Mouse (Mus musculus): ENCODE results near the gene Cchcr1. TPM values are rescaled to one million over a fixed set of nuclear protein-coding genes. Genes with fewer than 3 reads are reported as not detected.

Gene Cchcr1
- polyA plus RNA-seq, 1 experiment, result 31.8 TPM

DNA sequence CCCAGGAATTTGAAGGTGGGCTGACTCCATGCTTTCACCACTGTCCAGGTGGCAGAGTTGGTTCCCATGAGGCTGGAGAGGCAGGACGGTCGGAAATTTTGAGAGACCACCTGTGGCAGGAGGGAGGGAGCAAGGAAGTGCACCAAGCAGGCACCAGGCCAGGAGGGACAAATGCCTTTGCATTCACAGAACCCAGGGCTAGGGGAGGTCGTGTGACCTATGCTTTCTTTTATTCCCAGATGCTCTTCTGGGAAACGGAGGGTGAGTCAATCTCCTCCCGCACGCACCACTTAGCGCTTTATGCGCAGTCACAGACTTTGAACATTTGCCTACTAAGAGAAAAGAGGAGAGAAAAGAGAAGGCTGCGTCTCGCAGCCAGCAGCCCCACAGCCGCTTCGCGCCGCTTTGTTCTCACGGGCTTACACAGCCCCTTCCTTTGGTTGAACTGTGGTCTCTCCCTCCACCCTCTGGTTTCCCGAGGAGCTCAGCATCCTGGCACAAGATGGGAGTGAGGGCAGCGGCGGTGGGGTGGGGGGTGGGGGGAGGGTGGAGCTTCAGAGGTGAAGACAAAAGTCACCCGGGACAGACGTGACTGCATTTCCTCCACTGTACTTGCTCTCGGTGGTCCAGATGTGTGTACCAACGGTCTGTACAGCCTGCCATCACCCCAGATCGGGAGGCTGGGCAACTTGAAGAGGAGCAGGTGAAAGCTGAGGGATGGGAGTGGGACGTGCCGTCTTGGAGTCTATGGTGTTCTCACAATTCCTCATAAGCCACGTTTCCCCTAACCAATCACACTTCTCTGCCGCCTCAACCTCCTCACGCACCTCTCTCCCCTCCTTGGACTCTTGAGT lies 52.4 kb downstream of the Cchcr1 start:
- H3K4me3 ChIP-seq (replicated peaks; ENCODE audit: control insufficient read depth, low read depth, low read length), result no peak overlapping the region
- TF ChIP-seq POLR2A (IDR thresholded peaks at IDR 0.05; ENCODE audit: borderline replicate concordance, control insufficient read depth, low read depth, low read length), result no peak
- no peak for TF ChIP-seq CTCF (IDR thresholded peaks at IDR 0.05; ENCODE audit: control insufficient read depth, insufficient read depth, low read length)
- H3K27ac ChIP-seq (ENCODE audit: control insufficient read depth, insufficient read depth, low read depth, low read length, poor library complexity), result no peak overlapping the region
- no peaks in the 10 kb centered on the region for H3K4me1 ChIP-seq (ENCODE audit: control insufficient read depth, insufficient read depth, low read length)
- WGBS, result 4% methylated on average over 28 of the region's 28 CpGs

DNA sequence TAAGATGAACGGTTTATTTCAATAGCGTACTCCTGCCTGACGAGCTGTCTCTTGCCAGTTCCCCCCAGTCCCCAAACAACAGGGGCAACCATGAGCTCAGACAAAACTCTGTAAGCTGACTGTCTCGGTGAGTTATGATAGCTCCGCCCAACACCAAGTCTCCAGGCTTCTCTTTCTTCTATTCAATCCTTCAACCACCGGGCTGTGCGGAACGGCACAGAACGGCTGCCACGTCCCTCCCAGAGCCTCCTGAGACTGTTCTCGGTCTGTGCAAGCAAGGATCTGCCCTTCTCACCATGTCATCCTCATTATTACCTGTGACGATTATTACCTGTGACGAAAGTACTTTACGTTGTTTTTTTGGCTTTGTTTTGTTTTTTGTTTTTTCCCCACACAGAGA lies 53.9 kb downstream of the Cchcr1 start:
- Histone ChIP-seq H3K4me3 (replicated peaks; ENCODE audit: control insufficient read depth, low read depth, low read length) (no peak overlapping the region), H3K27ac (ENCODE audit: control insufficient read depth, insufficient read depth, low read depth, low read length, poor library complexity) (no peak overlapping the region), H3K4me1 (ENCODE audit: control insufficient read depth, insufficient read depth, low read length) (no peaks in the 10 kb centered on the region)
- 77% methylated on average over 14 of the region's 14 CpGs for WGBS
- TF ChIP-seq CTCF (IDR thresholded peaks at IDR 0.05; ENCODE audit: control insufficient read depth, insufficient read depth, low read length) (no peak), POLR2A (IDR thresholded peaks at IDR 0.05; ENCODE audit: borderline replicate concordance, control insufficient read depth, low read depth, low read length) (no peak)

DNA sequence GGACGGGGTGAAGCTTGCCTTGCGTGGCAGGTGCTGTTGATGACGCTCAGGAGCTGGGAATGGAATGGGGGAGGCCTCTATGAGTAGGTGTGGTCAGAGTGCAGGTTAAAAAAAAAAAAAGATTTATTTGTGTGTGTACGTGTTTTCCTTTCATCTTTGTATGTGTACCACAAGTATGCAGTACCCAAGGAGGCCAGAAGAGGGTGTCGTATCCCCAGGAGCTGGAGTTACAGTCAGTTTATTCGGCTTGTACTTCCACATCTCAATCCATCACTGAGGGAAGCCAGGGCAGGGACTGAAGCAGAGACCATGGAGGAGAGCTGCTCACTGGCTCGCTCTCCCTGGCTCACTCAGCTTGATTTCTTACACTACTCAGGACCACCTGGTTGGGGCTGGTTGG lies 54.6 kb downstream of the Cchcr1 start:
- TF ChIP-seq CTCF (IDR thresholded peaks at IDR 0.05; ENCODE audit: control insufficient read depth, insufficient read depth, low read length) (no peak), POLR2A (IDR thresholded peaks at IDR 0.05; ENCODE audit: borderline replicate concordance, control insufficient read depth, low read depth, low read length) (no peak)

DNA sequence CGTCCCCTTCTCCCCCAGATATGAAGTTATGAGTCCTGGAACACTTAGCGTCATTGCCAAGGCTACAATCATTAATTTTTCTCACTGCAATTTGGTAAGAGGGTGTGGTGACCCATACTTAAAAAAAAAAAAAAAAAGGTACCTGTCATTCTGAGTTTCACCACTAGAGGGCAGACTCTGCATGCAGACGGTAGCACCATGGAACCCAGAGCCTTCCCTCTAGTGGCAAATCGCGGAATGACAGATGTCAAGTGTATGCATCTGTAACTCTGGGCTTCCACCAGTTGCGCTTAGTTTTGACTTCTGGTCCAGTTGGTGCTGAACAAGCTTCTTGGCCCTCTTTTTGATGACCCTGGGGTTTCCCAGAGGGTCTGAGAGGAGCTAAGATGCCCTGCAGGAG lies 61.3 kb downstream of the Cchcr1 start:
- H3K4me3 ChIP-seq (replicated peaks; ENCODE audit: control insufficient read depth, low read depth, low read length), result no peak overlapping the region
- H3K27ac ChIP-seq (ENCODE audit: control insufficient read depth, insufficient read depth, low read depth, low read length, poor library complexity), result no peak overlapping the region
- 22% methylated on average over 6 of the region's 6 CpGs for WGBS
- no peaks in the 10 kb centered on the region for H3K4me1 ChIP-seq (ENCODE audit: control insufficient read depth, insufficient read depth, low read length)
- TF ChIP-seq CTCF (IDR thresholded peaks at IDR 0.05; ENCODE audit: control insufficient read depth, insufficient read depth, low read length) (peak; percentile 99), POLR2A (IDR thresholded peaks at IDR 0.05; ENCODE audit: borderline replicate concordance, control insufficient read depth, low read depth, low read length) (no peak)

More for the DNA sequence above, 54.6 kb downstream of the Cchcr1 start:
- Histone ChIP-seq H3K4me1 (ENCODE audit: control insufficient read depth, insufficient read depth, low read length) (no peaks in the 10 kb centered on the region), H3K4me3 (replicated peaks; ENCODE audit: control insufficient read depth, low read depth, low read length) (no peak overlapping the region), H3K27ac (ENCODE audit: control insufficient read depth, insufficient read depth, low read depth, low read length, poor library complexity) (no peak overlapping the region)
- WGBS, result 91% methylated on average over 7 of the region's 7 CpGs

Other genes starting within 250 kb of the Cchcr1 start
- gene H2-Q1, start 196.7 kb upstream of the Cchcr1 start, polyA plus RNA-seq (2011; ENCODE audit: insufficient read depth, insufficient read length, low replicate concordance, missing spikeins), result not detected in 2 replicates
- not detected in 2 replicates for gene H2-Q2, start 174.9 kb upstream of the Cchcr1 start, polyA plus RNA-seq (2011; ENCODE audit: insufficient read depth, insufficient read length, low replicate concordance, missing spikeins)
- gene H2-Q4, start 137.5 kb upstream of the Cchcr1 start, polyA plus RNA-seq (2011; ENCODE audit: insufficient read depth, insufficient read length, low replicate concordance, missing spikeins), result 62.5 and 82.4 TPM in 2 replicates
- 52.3 and 95.2 TPM in 2 replicates for gene H2-Q6, start 92.2 kb upstream of the Cchcr1 start, polyA plus RNA-seq (2011; ENCODE audit: insufficient read depth, insufficient read length, low replicate concordance, missing spikeins)
- 43.9 and 101 TPM in 2 replicates for gene H2-Q7, start 77.9 kb upstream of the Cchcr1 start, polyA plus RNA-seq (2011; ENCODE audit: insufficient read depth, insufficient read length, low replicate concordance, missing spikeins)
- 28.2 and 68.7 TPM in 2 replicates for gene H2-Q10, start 47.0 kb upstream of the Cchcr1 start, polyA plus RNA-seq (2011; ENCODE audit: insufficient read depth, insufficient read length, low replicate concordance, missing spikeins)
- gene Pou5f1, start 11.1 kb upstream of the Cchcr1 start, polyA plus RNA-seq (2011; ENCODE audit: insufficient read depth, insufficient read length, low replicate concordance, missing spikeins), result 102 TPM in 1 of 2 replicates, not detected in the other
- gene Tcf19, start 276 bp upstream of the Cchcr1 start, polyA plus RNA-seq (2011; ENCODE audit: insufficient read depth, insufficient read length, low replicate concordance, missing spikeins), result 28.7 and 41.7 TPM in 2 replicates
- not detected in 2 replicates for gene Psors1c2, start 16.1 kb downstream of the Cchcr1 start, polyA plus RNA-seq (2011; ENCODE audit: insufficient read depth, insufficient read length, low replicate concordance, missing spikeins)
- not detected in 2 replicates for gene Cdsn, start 35.0 kb downstream of the Cchcr1 start, polyA plus RNA-seq (2011; ENCODE audit: insufficient read depth, insufficient read length, low replicate concordance, missing spikeins)
- not detected in 2 replicates for gene 2300002M23Rik, start 50.4 kb downstream of the Cchcr1 start, polyA plus RNA-seq (2011; ENCODE audit: insufficient read depth, insufficient read length, low replicate concordance, missing spikeins)
- not detected in 2 replicates for gene Sfta2, start 84.4 kb downstream of the Cchcr1 start, polyA plus RNA-seq (2011; ENCODE audit: insufficient read depth, insufficient read length, low replicate concordance, missing spikeins)
- gene Gm9573, start 109.5 kb downstream of the Cchcr1 start, polyA plus RNA-seq (2011; ENCODE audit: insufficient read depth, insufficient read length, low replicate concordance, missing spikeins), result not detected in 2 replicates
- gene Mucl3, start 126.6 kb downstream of the Cchcr1 start, polyA plus RNA-seq (2011; ENCODE audit: insufficient read depth, insufficient read length, low replicate concordance, missing spikeins), result not detected in 2 replicates
- gene Vars2, start 150.5 kb downstream of the Cchcr1 start, polyA plus RNA-seq (2011; ENCODE audit: insufficient read depth, insufficient read length, low replicate concordance, missing spikeins), result 13.1 and 25.0 TPM in 2 replicates
- gene Gtf2h4, start 156.6 kb downstream of the Cchcr1 start, polyA plus RNA-seq (2011; ENCODE audit: insufficient read depth, insufficient read length, low replicate concordance, missing spikeins), result 12.5 and 21.1 TPM in 2 replicates
- gene Ddr1, start 187.5 kb downstream of the Cchcr1 start, polyA plus RNA-seq (2011; ENCODE audit: insufficient read depth, insufficient read length, low replicate concordance, missing spikeins), result 2.4 and 6.0 TPM in 2 replicates

All from bone marrow, adult 2 months (tissue).